Mouse (Mus musculus) erythroblast, embryonic 14.5 days (primary cell): ENCODE results near the gene Ak3.

Experiments used
- GATA1 ChIP-seq: IDR thresholded peaks from 2 replicates; pipeline ENCODE4 v1.6.1; 2012; ENCODE audit warnings: low read length, inconsistent platforms, mixed read lengths
- TAL1 ChIP-seq: IDR thresholded peaks from 3 replicates; pipeline ENCODE4 v1.6.1; 2012; ENCODE audit warnings: low read length, inconsistent platforms, mixed read lengths

- TF ChIP-seq GATA1 (no peak), TAL1 (no peak)
These were observed 33.2 kb downstream of the Ak3 start for GRCm38 (mm10) chr19:29014466-29015055.
